Mouse (Mus musculus) midbrain, embryonic 15.5 days (tissue): Measurements from ENCODE around the gene Bbs10. TPM values are rescaled to one million over a fixed set of nuclear protein-coding genes. Genes with fewer than 3 reads are reported as not detected.

Source experiments
- ATAC-seq: fragments of 200-750 bp; cut with Nextera tagmentation; replicated peaks from 2 replicates; pipeline ENCODE4 v1.8.0; 2017; ENCODE audit warnings: moderate TSS enrichment
- H3K27ac ChIP-seq: fragments of 300-500 bp; sonication (generic); 2 replicates; pipeline ENCODE4 v1.5.1; 2015; ENCODE audit warnings: mild to moderate bottlenecking, inconsistent platforms
- H3K27me3 ChIP-seq: fragments of 300-500 bp; sonication (generic); replicated peaks from 2 replicates; pipeline ENCODE4 v1.6.1; 2015; ENCODE audit warnings: inconsistent platforms
- H3K36me3 ChIP-seq: fragments of 300-500 bp; sonication (generic); replicated peaks from 2 replicates; pipeline ENCODE4 v1.6.1; 2015; ENCODE audit warnings: inconsistent platforms
- H3K4me1 ChIP-seq: fragments of 300-500 bp; sonication (generic); 2 replicates; pipeline ENCODE4 v1.6.1; 2015; ENCODE audit warnings: inconsistent platforms
- H3K4me2 ChIP-seq: fragments of 300-500 bp; sonication (generic); 2 replicates; pipeline ENCODE4 v1.6.1; 2015; ENCODE audit warnings: inconsistent platforms, mild to moderate bottlenecking, moderate library complexity
- H3K4me3 ChIP-seq: fragments of 300-500 bp; sonication (generic); 2 replicates; pipeline ENCODE4 v1.5.1; 2015; ENCODE audit warnings: mild to moderate bottlenecking, inconsistent platforms
- H3K9ac ChIP-seq: fragments of 300-500 bp; sonication (generic); 2 replicates; pipeline ENCODE4 v1.6.1; 2015; ENCODE audit warnings: mild to moderate bottlenecking, inconsistent platforms
- H3K9me3 ChIP-seq: fragments of 300-500 bp; sonication (generic); 2 replicates; pipeline ENCODE4 v1.6.1; 2016; ENCODE audit warnings: inconsistent platforms
- WGBS: fragments of 180-500 bp; shearing (Covaris S2); methylation state at CpG from one replicate; pipeline ENCODE4 v1.1.7; 2015; ENCODE audit warnings: mixed read lengths; 5-methylcytosine and 5-hydroxymethylcytosine counted together
- polyA plus RNA-seq: library from polyadenylated mRNA; unstranded; fragments of >200 nt; fragmentation: Nextera tagmentation; extraction: Ambion mirVana; gene quantifications from 2 replicates; pipeline ENCODE4 v1.2.1, GENCODE M21; 2015

The Bbs10 gene
- polyA plus RNA-seq, 1 experiment from 2014 or later: 5.9 TPM

DNA sequence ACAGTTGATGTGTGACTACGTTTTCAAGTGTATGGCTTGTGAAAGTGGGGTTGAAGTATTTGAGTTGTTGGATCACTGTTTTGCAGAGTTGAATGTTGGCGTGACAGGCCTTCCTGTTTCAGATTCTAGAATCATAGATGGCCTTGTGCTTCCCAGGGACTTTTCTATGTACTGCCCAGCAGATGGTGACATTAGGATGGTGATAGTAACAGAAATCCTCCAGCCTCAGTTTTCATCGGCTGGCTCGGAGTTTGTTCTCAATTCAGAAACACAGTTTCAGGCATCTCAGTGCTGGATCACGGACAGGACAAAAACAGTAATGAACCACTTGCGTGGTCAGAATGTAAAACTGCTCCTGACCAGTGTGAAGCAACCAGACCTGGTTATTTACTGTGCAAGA, 1.1 kb downstream of the Bbs10 start:
- no peaks in the 10 kb centered on the region for H3K27me3 ChIP-seq
- no peak overlapping the region for H3K27ac ChIP-seq
- peak overlapping the region; percentile 57; the same call in 1 of the 2 replicates for H3K4me2 ChIP-seq
- 73% methylated on average over 6 of the region's 6 CpGs for WGBS
- no peaks in the 10 kb centered on the region for H3K9me3 ChIP-seq
- H3K4me1 ChIP-seq: peaks cover 16% of the 10 kb centered on the region
- 0 out of 2 replicates have a peak overlapping the region, but pooled peaks have one; percentile 92 for H3K4me3 ChIP-seq
- no peak for ATAC-seq
- H3K36me3 ChIP-seq: no peaks in the 10 kb centered on the region
- H3K9ac ChIP-seq: no peak overlapping the region

DNA sequence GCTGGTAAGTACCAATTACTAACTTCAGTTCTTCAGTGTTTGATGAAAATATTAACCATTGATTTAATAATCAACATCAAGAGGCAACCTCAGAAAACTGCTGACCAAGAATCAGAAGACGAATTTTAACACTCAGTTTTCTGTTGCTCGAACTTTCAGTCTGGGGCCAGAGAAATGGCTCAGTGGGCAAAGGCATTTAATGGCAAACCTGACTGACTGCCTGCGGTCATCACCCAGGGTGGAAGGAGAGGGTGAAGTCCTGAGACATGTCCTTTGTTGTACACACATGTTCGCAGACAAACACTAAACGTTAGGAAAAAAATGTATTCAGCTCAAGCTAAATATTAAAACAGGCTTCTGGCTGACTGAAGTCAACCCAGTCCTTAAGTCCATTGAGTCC, 2.6 kb downstream of the Bbs10 start:
- Histone ChIP-seq H3K4me2 (no peak overlapping the region), H3K9me3 (no peaks in the 10 kb centered on the region), H3K4me3 (no peak overlapping the region), H3K4me1 (peaks cover 16% of the 10 kb centered on the region), H3K36me3 (no peaks in the 10 kb centered on the region), H3K27ac (no peak overlapping the region), H3K27me3 (no peaks in the 10 kb centered on the region), H3K9ac (no peak overlapping the region)
- no peak for ATAC-seq
- WGBS: 95% methylated on average over 5 of the region's 5 CpGs

DNA sequence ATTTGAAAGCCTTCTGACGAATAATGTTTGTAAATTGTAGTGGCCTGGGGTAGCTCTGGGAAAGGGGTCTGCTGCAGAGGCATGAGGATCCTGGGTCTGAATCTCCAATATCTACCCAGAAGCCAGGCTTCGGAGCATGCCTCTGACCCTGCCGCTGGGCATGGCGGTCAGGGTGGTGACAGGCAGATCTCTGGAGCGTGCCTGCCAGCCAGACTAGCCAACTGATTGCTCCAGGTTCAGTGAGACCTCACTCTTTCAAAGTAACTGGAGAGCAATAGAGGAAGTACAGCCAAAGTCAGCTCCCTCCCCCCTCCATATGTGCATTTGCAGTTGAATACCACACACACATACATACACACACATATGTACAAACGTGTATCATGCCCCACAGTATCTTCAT, 4.0 kb downstream of the Bbs10 start:
- WGBS: 94% methylated on average over 6 of the region's 6 CpGs
- H3K36me3 ChIP-seq: no peaks in the 10 kb centered on the region
- no peak overlapping the region for H3K27ac ChIP-seq
- no peak for ATAC-seq
- H3K4me1 ChIP-seq: peaks cover 16% of the 10 kb centered on the region
- no peak overlapping the region for H3K4me3 ChIP-seq
- H3K9ac ChIP-seq: no peak overlapping the region
- H3K4me2 ChIP-seq: no peak overlapping the region
- no peaks in the 10 kb centered on the region for H3K27me3 ChIP-seq
- no peaks in the 10 kb centered on the region for H3K9me3 ChIP-seq

DNA sequence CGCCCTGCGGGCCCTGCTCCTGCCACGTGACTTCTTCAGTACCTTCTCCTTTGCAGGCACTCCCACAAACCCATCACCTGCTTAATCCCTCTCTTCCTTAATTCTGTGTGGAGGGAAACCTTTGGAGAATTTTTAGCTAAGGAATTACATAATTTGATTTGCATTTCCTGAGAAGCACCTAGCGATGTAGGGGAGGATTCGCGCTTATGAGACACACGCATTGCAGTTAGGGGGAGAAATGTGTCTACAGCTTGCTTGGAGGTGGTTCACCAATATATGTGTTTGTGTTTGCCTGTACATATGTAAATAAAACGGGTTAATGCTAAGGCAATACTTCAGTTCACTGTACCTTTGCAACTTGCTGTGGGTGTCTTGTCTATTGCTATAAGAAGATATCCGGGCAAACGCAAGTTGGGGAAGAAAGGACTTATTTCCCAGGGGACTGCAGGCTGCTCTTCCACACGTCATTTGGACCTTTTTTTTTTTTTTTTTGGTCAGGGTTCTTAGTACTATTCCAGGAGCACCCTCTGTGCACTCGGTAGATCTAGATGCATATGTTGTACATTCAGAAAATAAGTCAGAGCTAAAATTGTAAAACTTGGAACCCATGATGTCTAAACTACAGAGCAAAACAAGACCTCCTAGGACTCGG, 10.5 kb downstream of the Bbs10 start:
- Histone ChIP-seq H3K27me3 (no peaks in the 10 kb centered on the region), H3K4me2 (no peak overlapping the region), H3K4me1 (no peaks in the 10 kb centered on the region), H3K4me3 (no peak overlapping the region), H3K36me3 (no peaks in the 10 kb centered on the region), H3K9me3 (no peaks in the 10 kb centered on the region), H3K9ac (no peak overlapping the region), H3K27ac (no peak overlapping the region)
- no peak for ATAC-seq
- WGBS: 94% methylated on average over 13 of the region's 13 CpGs

DNA sequence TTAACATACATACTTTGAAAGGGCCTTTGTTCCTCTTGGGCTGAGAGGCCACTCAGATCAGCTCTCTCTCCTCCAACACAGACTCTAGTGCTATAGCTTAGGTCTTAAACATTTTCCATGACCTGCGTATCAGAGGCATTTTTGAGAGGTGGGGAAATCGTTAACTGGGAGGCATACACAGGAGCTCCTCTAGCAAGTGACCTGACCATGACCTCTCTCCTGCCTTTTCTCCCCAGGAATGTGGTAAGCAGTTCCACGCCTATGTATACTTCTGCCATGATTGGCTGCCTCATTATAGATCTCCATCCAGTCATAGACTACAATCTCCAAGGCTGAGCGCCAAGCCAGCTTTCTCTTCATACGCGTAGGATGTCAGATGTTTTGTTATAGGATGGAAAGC, 14.8 kb downstream of the Bbs10 start:
- Histone ChIP-seq H3K9me3 (no peaks in the 10 kb centered on the region), H3K4me1 (peaks cover 3% of the 10 kb centered on the region; the same call in 1 of the 2 replicates), H3K4me2 (no peak overlapping the region), H3K27me3 (no peaks in the 10 kb centered on the region), H3K36me3 (no peaks in the 10 kb centered on the region), H3K27ac (no peak overlapping the region), H3K9ac (no peak overlapping the region), H3K4me3 (no peak overlapping the region)
- no peak for ATAC-seq
- WGBS: 82% methylated on average over 6 of the region's 6 CpGs

DNA sequence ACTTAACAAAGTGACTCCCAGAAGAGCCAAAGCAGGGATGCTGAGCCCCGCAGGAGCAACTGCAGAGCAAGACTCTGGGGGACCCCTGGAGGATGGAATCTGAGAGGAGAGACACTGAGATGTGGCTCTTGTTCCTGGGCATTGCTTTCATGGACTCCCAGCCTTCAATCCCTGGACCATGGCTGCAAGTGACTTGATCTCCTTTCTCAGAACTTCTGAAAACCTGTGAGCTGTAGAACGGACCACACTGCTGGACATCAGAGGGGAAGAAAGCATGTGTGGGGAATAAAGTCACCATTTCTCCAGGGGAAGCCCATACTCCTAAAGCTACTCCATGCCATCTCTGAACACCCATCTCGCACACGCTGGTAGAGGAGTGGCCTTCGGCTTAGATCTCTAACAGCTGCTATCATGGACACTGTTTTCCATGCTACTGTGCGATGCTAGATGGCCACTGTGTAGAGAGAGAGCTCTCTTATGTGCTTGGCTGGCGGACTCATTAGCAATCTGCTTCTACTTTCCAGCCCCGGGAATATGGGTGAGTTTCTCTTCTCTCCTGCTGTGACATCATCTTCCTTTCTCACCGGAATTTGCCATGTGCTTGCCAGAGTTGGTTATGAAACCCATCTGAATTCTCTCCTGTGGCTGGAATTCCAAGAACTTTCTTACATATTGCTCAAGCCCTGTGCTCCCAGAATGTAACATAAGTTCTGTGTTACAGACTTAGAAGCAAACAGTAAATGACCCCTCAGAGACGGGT, 16.3 kb downstream of the Bbs10 start:
- ATAC-seq: no peak
- Histone ChIP-seq H3K4me3 (no peak overlapping the region), H3K9me3 (no peaks in the 10 kb centered on the region), H3K4me2 (no peak overlapping the region), H3K36me3 (no peaks in the 10 kb centered on the region), H3K27ac (no peak overlapping the region), H3K27me3 (no peaks in the 10 kb centered on the region), H3K9ac (no peak overlapping the region), H3K4me1 (peaks cover 6% of the 10 kb centered on the region; the same call in 1 of the 2 replicates)
- WGBS: 83% methylated on average over 10 of the region's 10 CpGs

DNA sequence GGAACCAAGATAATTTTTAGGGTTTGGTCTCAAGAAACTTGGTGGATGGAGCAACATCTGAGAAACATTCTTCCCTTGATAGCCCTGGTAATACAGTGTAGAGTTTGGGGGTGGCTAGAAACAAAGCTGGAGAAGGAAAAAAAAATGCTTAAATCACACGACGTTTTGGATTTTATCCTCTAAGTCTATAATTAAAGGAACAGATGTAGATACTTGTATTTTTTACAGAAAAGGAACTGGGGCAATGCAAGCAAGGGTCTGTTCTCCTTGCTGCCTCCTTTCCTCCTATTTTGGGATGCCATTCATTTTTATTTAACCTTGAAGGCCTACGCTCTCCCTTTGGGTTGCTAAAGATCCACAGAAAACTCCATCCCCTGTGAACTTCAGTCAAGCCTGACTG, 17.5 kb downstream of the Bbs10 start:
- H3K4me1 ChIP-seq: peaks cover 6% of the 10 kb centered on the region; the same call in 1 of the 2 replicates
- no peaks in the 10 kb centered on the region for H3K27me3 ChIP-seq
- 84% methylated on average over 3 of the region's 3 CpGs for whole genome bisulfite sequencing
- ATAC-seq: no peak
- no peaks in the 10 kb centered on the region for H3K9me3 ChIP-seq
- H3K27ac ChIP-seq: no peak overlapping the region
- no peak overlapping the region for H3K4me3 ChIP-seq
- no peaks in the 10 kb centered on the region for H3K36me3 ChIP-seq
- H3K9ac ChIP-seq: no peak overlapping the region
- no peak overlapping the region for H3K4me2 ChIP-seq

DNA sequence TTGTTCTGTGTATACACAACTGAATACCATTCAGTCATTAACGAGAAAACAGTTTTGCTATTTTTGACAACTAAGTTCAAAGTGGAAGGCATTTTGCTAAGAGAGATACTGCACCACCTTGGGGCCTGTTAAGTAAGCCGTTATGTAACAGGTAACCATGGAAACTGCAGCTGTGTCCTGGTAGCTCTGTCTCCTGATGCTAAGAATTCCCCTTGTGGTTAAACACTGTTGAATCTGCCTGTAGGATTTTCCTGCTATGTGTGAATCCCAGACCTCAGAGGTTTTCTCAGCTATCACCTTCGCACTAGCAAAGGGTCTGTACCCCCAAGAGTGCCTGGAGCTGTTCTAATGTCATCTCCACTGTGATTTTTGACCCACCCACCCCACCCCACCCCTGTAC, 19.5 kb downstream of the Bbs10 start:
- ATAC-seq: peak; percentile 90

DNA sequence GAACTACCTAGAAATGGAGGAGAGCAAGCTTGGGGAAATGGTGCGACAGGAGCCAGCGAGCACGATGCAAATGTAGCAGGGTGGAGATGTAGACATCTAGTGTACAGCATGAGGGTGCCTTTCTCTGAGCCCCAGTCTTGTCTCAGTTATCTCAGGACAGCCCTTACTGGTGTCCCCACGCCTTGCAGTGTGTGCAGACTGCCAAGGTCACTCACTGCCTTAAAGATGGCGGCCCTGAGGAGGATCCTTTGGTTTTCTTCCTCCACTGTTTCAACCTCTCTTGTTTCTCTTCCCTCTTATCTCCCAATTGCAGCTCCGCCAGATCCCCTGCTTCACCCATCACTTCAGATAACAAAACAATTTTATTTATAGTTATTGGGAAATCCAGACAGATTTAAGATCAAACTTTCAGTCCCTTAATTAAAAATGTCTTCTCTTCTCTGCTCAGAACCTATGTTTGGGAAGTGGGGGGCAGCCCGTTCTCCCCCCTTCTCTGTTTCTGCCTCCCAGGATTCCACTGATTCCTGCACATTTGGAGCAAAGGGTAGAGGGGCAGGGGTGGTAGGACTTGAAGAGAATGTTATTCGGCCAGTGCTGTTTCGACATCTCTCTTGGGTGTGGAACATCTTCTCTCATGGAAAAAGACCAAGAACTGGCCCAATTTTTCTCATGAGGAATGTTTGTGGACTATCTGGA, 20.5 kb downstream of the Bbs10 start:
- H3K4me2 ChIP-seq: no peak overlapping the region
- no peak overlapping the region for H3K9ac ChIP-seq
- H3K36me3 ChIP-seq: no peaks in the 10 kb centered on the region
- H3K27me3 ChIP-seq: no peaks in the 10 kb centered on the region
- H3K4me3 ChIP-seq: no peak overlapping the region
- peaks cover 6% of the 10 kb centered on the region; the same call in 1 of the 2 replicates for H3K4me1 ChIP-seq
- ATAC-seq: no peak
- H3K27ac ChIP-seq: no peak overlapping the region
- H3K9me3 ChIP-seq: no peaks in the 10 kb centered on the region
- 90% methylated on average over 9 of the region's 9 CpGs for WGBS

More for the DNA sequence above, 19.5 kb downstream of the Bbs10 start:
- 46% methylated on average over 3 of the region's 3 CpGs for WGBS
- Histone ChIP-seq H3K36me3 (no peaks in the 10 kb centered on the region), H3K27ac (peak overlapping the region; percentile 55; the same call in 1 of the 2 replicates), H3K4me2 (no peak overlapping the region), H3K4me1 (peaks cover 6% of the 10 kb centered on the region; the same call in 1 of the 2 replicates), H3K9me3 (no peaks in the 10 kb centered on the region), H3K9ac (no peak overlapping the region), H3K4me3 (no peak overlapping the region), H3K27me3 (no peaks in the 10 kb centered on the region)

DNA sequence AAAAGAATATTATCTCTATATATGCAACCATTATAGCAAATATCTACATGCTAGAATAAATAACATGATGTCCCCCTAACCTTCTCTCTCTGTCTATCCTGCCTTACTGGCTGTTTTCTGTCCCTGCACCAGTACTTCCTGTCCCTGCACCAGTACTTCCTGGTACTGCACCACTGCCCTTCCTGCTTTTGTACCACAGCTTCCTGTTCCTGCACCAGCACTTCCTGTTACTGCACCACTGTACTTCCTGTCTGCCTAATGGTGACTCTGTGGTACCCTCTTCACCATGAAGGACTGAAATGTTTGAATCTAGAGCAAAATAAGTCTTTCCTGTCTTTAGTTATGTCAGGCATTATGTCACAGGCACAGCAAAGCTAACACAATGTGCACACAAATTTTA, 22.1 kb downstream of the Bbs10 start:
- no peak overlapping the region for H3K4me2 ChIP-seq
- no peaks in the 10 kb centered on the region for H3K27me3 ChIP-seq
- H3K4me1 ChIP-seq: peaks cover 6% of the 10 kb centered on the region; the same call in 1 of the 2 replicates
- no peak overlapping the region for H3K27ac ChIP-seq
- H3K4me3 ChIP-seq: no peak overlapping the region
- no peak overlapping the region for H3K9ac ChIP-seq
- ATAC-seq: no peak
- no peaks in the 10 kb centered on the region for H3K9me3 ChIP-seq
- H3K36me3 ChIP-seq: no peaks in the 10 kb centered on the region

DNA sequence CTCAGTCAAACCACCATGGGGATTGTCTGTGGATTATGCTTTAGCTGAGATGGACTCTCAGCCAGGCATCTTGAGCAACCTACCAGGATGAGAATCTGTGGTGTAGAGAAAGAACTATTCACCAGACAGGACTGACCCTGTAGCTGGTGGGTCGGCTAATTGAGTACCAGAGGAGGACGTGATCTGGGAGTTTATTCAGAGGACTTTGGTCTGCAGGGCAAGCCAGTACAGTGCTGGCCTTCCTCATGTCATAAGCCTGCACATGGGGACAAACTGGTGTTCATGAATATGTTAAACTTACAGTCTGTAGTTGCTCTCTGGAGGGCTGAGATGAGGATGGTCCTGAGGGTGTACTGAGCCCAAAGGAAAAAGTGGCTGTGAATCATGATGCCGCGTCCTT, 29.5 kb downstream of the Bbs10 start:
- Histone ChIP-seq H3K4me1 (no peaks in the 10 kb centered on the region), H3K4me2 (no peak overlapping the region), H3K27me3 (no peaks in the 10 kb centered on the region), H3K4me3 (no peak overlapping the region), H3K9me3 (no peaks in the 10 kb centered on the region), H3K36me3 (no peaks in the 10 kb centered on the region), H3K27ac (no peak overlapping the region), H3K9ac (no peak overlapping the region)
- WGBS: 85% methylated on average over 4 of the region's 4 CpGs
- ATAC-seq: no peak

DNA sequence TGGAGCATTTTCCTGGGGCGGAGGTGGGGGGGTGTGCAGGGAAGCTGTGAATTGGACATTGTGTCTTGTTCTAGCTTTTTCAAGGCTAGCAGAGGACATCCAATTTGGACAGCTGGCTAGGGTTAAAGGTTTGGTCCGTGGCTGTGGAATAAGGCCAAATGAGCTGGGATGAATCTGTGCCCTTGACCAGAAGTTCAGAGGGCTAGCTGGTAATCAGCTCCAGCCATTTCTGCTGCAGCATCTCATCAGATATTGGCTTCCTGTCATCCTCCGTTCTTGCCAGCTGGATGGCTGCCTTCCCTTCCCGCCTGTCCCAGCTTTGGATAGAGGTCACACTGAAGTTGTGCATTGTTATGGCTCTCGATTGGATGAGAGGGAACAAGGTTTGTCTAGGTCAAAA, 30.8 kb downstream of the Bbs10 start:
- no peaks in the 10 kb centered on the region for H3K36me3 ChIP-seq
- no peaks in the 10 kb centered on the region for H3K4me1 ChIP-seq
- H3K4me3 ChIP-seq: no peak overlapping the region
- H3K9me3 ChIP-seq: no peaks in the 10 kb centered on the region
- no peaks in the 10 kb centered on the region for H3K27me3 ChIP-seq
- ATAC-seq: no peak
- H3K9ac ChIP-seq: no peak overlapping the region
- WGBS: 83% methylated on average over 5 of the region's 5 CpGs
- no peak overlapping the region for H3K27ac ChIP-seq
- H3K4me2 ChIP-seq: no peak overlapping the region
